Mouse (Mus musculus): ENCODE measurements at regions not wholly inside any gene's neighbourhood (a gene's known extent, or its start where the extent isn't known, plus 50 kb on each side); places are given as distances from the start of the nearest gene placed in this dataset.

DNA sequence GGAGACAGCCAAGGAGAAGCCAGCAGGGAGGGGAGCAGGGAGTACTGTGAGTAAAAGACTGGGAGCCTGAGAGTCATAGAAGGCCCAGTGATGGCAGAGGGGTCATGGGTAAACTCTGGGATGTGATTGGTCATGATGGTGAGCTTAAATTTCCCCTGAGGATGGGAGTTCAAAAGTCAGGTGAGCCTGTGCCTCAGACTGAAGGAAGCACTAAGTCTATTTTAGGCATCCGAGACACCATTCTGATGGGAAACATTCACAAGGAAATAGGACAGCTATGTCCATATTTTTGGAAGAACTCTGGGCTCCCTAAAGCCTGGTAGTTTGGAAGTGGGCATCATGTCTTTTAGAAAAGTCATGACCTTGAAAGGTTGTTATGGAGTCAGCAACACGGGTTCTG is 57.7 kb upstream of the Rbpj start:
- no peak for DNase-seq
- no peak for ATAC-seq (ENCODE audit: low read depth)
- no peak overlapping the region for H3K9ac ChIP-seq

DNA sequence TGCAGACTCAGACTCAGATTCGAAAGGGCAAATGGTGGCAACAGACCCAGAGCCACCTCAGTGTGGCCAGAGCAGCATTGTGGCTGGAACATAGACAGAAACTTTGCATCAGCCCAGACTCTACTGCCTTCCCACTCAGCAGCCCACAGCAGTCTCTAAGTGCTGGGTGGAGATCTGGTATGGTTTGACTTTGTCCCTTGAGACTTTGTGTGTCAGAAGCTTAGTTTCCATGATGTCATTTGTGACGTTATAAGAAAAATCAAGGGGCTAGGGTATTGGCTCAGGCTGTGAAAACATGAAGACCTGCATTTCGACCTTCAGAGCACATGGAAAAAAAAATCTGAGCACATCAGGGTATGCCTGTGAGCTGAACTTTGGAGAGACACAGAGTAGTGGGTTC is 56.2 kb upstream of the Rbpj start:
- DNase-seq (no peak), ATAC-seq (ENCODE audit: low read depth) (no peak)
- no peaks in the 10 kb centered on the region for H3K36me3 ChIP-seq
- H3K9ac ChIP-seq, result no peak overlapping the region
- H3K4me3 ChIP-seq (replicated peaks), result no peak overlapping the region
- H3K9me3 ChIP-seq (replicated peaks), result no peaks in the 10 kb centered on the region
- H3K4me2 ChIP-seq, result no peak overlapping the region
- H3K27ac ChIP-seq, result no peak overlapping the region
- no peaks in the 10 kb centered on the region for H3K27me3 ChIP-seq
- no peaks in the 10 kb centered on the region for H3K4me1 ChIP-seq (replicated peaks)
- WGBS (ENCODE audit: insufficient replicate concordance), result 48% methylated on average over 3 of the region's 3 CpGs

More for the DNA sequence above, 57.7 kb upstream of the Rbpj start:
- Histone ChIP-seq H3K4me2 (no peak overlapping the region), H3K36me3 (no peaks in the 10 kb centered on the region), H3K4me3 (replicated peaks) (no peak overlapping the region), H3K27me3 (no peaks in the 10 kb centered on the region), H3K27ac (no peak overlapping the region), H3K4me1 (replicated peaks) (no peaks in the 10 kb centered on the region), H3K9me3 (replicated peaks) (no peaks in the 10 kb centered on the region)
- WGBS (ENCODE audit: insufficient replicate concordance), result 64% methylated on average over 2 of the region's 2 CpGs

- ATAC-seq (ENCODE audit: low read depth), result no peak
- H3K27ac ChIP-seq, result no peak overlapping the region
Observed at GRCm38 (mm10) chr5:53412391-53413075, 53.4 kb upstream of the Rbpj start.

DNA sequence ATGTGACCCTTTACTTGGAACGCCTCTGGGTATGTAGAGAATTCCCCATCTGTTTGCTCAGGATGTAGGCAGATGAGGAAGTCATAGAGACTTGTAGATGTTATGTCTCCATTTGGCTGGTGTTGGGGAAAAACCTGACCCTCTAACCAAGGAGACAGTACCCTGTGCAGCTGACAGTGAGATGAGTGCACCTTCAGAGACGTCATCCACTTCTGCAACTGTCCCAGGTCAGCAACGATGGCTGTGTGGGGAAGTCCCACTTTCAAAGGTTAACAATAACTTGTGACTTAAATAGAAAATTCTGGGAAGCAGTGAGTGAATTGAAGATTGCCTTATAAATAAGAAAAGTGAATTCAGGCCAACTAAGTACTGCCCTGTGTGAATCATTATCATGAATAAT is 52.3 kb upstream of the Rbpj start:
- no peaks in the 10 kb centered on the region for H3K4me1 ChIP-seq (replicated peaks)
- no peak overlapping the region for H3K9ac ChIP-seq
- no peak overlapping the region for H3K4me3 ChIP-seq (replicated peaks)
- H3K27me3 ChIP-seq, result no peaks in the 10 kb centered on the region
- 57% methylated on average over 3 of the region's 3 CpGs for whole genome bisulfite sequencing (ENCODE audit: insufficient replicate concordance)
- ATAC-seq (ENCODE audit: low read depth), result no peak
- no peaks in the 10 kb centered on the region for H3K9me3 ChIP-seq (replicated peaks)
- no peak overlapping the region for H3K4me2 ChIP-seq
- no peaks in the 10 kb centered on the region for H3K36me3 ChIP-seq
- no peak overlapping the region for H3K27ac ChIP-seq
- DNase-seq, result no peak

More at GRCm38 (mm10) chr5:53412391-53413075, 53.4 kb upstream of the Rbpj start:
- Histone ChIP-seq H3K36me3 (no peaks in the 10 kb centered on the region), H3K9ac (no peak overlapping the region), H3K4me3 (replicated peaks) (no peak overlapping the region), H3K4me1 (replicated peaks) (no peaks in the 10 kb centered on the region), H3K4me2 (no peak overlapping the region), H3K9me3 (replicated peaks) (no peaks in the 10 kb centered on the region), H3K27me3 (no peaks in the 10 kb centered on the region)
- DNase-seq, result no peak
- WGBS (ENCODE audit: insufficient replicate concordance), result 51% methylated on average over 7 of the region's 7 CpGs

GRCm38 (mm10) chr5:53415472-53415871 is 50.5 kb upstream of the Rbpj start:
- H3K4me1 ChIP-seq (replicated peaks), result no peaks in the 10 kb centered on the region
- ATAC-seq (ENCODE audit: low read depth) (no peak), DNase-seq (no peak)
- no peaks in the 10 kb centered on the region for H3K36me3 ChIP-seq
- 51% methylated on average over 2 of the region's 2 CpGs for WGBS (ENCODE audit: insufficient replicate concordance)
- no peaks in the 10 kb centered on the region for H3K9me3 ChIP-seq (replicated peaks)
- no peaks in the 10 kb centered on the region for H3K27me3 ChIP-seq
- no peak overlapping the region for H3K9ac ChIP-seq
- H3K27ac ChIP-seq, result no peak overlapping the region
- H3K4me3 ChIP-seq (replicated peaks), result no peak overlapping the region
- H3K4me2 ChIP-seq, result no peak overlapping the region

Measured in liver, embryonic 13.5 days (tissue).